In the genomic region with DNA sequence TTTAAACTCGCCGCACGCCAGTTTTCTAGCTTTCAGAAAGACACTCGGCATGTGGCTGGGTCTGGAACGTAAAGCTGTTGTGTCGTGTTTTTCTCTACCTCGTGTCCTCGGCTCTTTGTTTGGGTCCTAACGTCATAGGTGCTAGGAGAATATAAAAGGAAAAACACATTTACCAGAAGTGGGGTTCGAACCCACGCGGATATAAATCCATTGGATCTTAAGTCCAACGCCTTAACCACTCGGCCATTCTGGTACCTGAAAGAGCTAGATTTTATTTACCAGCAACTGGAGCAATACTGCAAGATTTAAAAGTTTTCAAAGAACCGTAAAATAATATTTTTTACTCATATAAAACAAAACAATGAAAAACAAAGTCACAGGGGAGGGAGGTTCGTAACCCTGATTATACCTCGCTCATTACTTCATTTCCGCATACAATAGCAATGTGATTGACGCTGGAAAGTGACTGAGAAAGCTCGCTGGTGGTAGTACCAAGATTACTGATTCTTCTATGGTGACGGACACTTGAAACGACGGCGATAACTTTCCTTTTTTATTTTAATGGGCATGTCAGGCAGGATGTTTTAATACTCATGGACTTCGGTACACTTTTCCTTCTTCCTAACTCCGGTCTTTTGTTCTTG, we compare ENCODE assay signal across 8 mouse cellular contexts. TPM values are rescaled to one million over a fixed set of nuclear protein-coding genes. Genes with fewer than 3 reads are reported as not detected.
DNase-seq lines count a peak whose midpoint lies in the region; ATAC-seq lines count a peak whose summit lies in the region.

No protein-coding gene starts in this region.

- under 1% methylated on average over 26 of the region's 26 CpGs for WGBS in hindbrain, embryonic 15.5 days

- no peaks in the 10 kb centered on the region for H3K27me3 ChIP-seq in hindbrain, embryonic 15.5 days

- H3K4me1 ChIP-seq in hindbrain, embryonic 15.5 days (replicated peaks), result peaks cover 16% of the 10 kb centered on the region

- no peaks in the 10 kb centered on the region for H3K9me3 ChIP-seq in hindbrain, embryonic 15.5 days

- DNase-seq in R1 (ENCODE audit: low read depth, low spot score), result peak; percentile 96
- DNase-seq in cerebellum, postnatal 25 days, result peak; percentile 82 to 84
- DNase-seq in frontal cortex, postnatal 25 days (ENCODE audit: low spot score in 2 of 2), result peak; percentile 75 to 82
- DNase-seq in left cerebral cortex, adult 11 months (ENCODE audit: low spot score), result peak; percentile 77
- DNase-seq in lung, postnatal 36 days, result peak; percentile 88
- DNase-seq in retina, embryonic 14.5 days (ENCODE audit: low spot score), result peak; percentile 96
- DNase-seq in urinary bladder, postnatal 25 days (ENCODE audit: low spot score), result peak; percentile 57

- peak; percentile 54 for ATAC-seq in hindbrain, embryonic 15.5 days (ENCODE audit: low FRiP score, low read depth)

- peak overlapping the region; percentile 66 for H3K9ac ChIP-seq in hindbrain, embryonic 15.5 days

- peak overlapping the region; percentile 53 for H3K4me3 ChIP-seq in hindbrain, embryonic 15.5 days

- H3K4me2 ChIP-seq in hindbrain, embryonic 15.5 days, result peak overlapping the region; percentile 61

- peak overlapping the region; percentile 85 for H3K27ac ChIP-seq in hindbrain, embryonic 15.5 days (replicated peaks)

- H3K36me3 ChIP-seq in hindbrain, embryonic 15.5 days, result no peaks in the 10 kb centered on the region

RNA-seq across cellular contexts. Expression of gene Olfr1423, which starts 30.1 kb away (rescaled TPM):
- not detected in 2 replicates for polyA plus RNA-seq in hindbrain, embryonic 15.5 days (2015; fragmentation: Nextera tagmentation; extraction: Ambion mirVana)

RNA-seq across cellular contexts. Expression of gene Osbp, which starts 45.3 kb away (rescaled TPM):
- 3.4 and 3.7 TPM in 2 replicates for polyA plus RNA-seq in hindbrain, embryonic 15.5 days (2015; fragmentation: Nextera tagmentation; extraction: Ambion mirVana)

RNA-seq across cellular contexts. Expression of gene Olfr1424, which starts 51.4 kb away (rescaled TPM):
- not detected in 2 replicates for polyA plus RNA-seq in hindbrain, embryonic 15.5 days (2015; fragmentation: Nextera tagmentation; extraction: Ambion mirVana)

Comparison
In these comparisons a context has a peak if more than half of its experiments do, and no peak if none do; other contexts are left out.
1. Peak in every context shown above with its lines: DNase-seq, ATAC-seq, H3K4me3 ChIP-seq and H3K27ac ChIP-seq.